Mouse (Mus musculus): Measurements from ENCODE around the gene Clrn1. TPM values are rescaled to one million over a fixed set of nuclear protein-coding genes. Genes with fewer than 3 reads are reported as not detected.

Gene Clrn1
- not detected in 2 replicates for polyA plus RNA-seq (2015; fragmentation: Nextera tagmentation; extraction: Ambion mirVana)

DNA sequence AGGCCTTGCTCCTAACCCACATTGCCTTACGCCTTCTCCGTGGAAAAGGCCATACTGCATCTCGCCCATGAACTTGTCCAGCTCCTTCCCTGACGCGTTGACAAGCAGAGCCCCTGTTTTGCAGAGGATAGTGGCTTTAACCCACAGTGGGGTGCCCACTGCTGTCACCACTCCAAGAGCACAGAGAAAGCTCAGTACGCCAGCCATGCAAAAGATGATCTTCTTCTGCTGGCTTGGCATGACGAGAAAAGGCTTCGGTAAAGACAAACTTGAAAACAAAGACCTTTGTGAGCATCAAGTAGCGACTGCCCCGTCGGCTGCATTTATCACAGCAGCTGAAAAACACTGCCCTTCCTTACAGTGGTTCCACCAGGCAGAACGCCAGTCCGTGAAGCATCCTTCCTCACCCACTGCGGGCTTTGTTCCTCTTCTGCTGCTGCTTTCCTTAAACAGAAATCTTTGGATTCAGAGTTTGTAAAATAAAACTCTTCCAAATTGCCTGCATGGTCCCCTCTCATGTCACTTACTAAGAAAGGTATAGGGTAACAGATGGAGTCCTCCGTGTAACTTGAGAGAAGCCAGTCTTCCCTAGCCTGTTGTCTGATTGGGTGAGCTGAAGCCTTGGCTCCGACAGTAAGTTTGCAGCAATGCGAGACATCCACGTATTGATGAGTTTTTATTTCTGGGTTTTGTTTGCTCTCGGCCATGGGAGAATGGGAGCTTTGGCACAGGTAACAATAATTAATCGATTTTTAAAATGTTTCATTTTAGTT, at the start of gene Clrn1:
Gene Clrn1 (minus strand): TSS at position 540 of the 773 bp plus-strand sequence.
- 67% methylated on average over 20 of the region's 20 CpGs for WGBS (ENCODE audit: insufficient replicate concordance)
- H3K4me2 ChIP-seq = no peak within 1 kb of the TSS
- H3K27me3 ChIP-seq = no peaks in the 10 kb centered on the region
- H3K4me3 ChIP-seq (replicated peaks) = no peak within 1 kb of the TSS
- no peak within 1 kb of the TSS for H3K27ac ChIP-seq (replicated peaks)
- no peaks in the 10 kb centered on the region for H3K4me1 ChIP-seq (replicated peaks)
- no peak within 1 kb of the TSS for H3K9ac ChIP-seq
- H3K36me3 ChIP-seq (replicated peaks) = no peaks in the 10 kb centered on the region
- no peak for ATAC-seq (ENCODE audit: insufficient read depth)
- no peaks in the 10 kb centered on the region for H3K9me3 ChIP-seq (replicated peaks)

GRCm38 (mm10) chr3:58924027-58924426, 38.9 kb upstream of the Clrn1 start:
- H3K9me3 ChIP-seq (replicated peaks) = no peaks in the 10 kb centered on the region
- no peak overlapping the region for H3K9ac ChIP-seq
- H3K4me1 ChIP-seq (replicated peaks) = no peaks in the 10 kb centered on the region
- ATAC-seq (ENCODE audit: insufficient read depth) = no peak
- 64% methylated on average over 7 of the region's 7 CpGs for WGBS (ENCODE audit: insufficient replicate concordance)
- H3K27me3 ChIP-seq = no peaks in the 10 kb centered on the region
- no peak overlapping the region for H3K27ac ChIP-seq (replicated peaks)
- H3K4me3 ChIP-seq (replicated peaks) = no peak overlapping the region
- H3K4me2 ChIP-seq = no peak overlapping the region
- H3K36me3 ChIP-seq (replicated peaks) = no peaks in the 10 kb centered on the region

DNA sequence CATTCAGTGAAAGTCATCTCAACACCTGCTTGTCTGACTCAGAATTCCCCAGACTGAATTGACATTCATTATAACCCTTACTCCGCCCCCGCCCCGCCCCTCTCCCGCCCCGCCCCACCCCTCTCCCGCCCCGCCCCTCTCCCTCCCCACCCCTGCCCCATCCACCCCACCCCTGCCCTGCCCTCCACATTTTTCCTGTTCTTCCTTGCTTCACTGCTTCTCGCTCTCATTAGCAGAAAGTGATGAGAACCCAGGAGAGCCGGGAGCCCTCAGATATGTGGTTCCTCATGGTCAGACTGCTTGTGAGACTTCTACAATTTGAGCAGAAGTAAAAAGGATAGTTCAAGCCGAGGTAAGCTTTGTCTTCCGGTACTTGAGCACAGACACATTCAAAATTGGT, 38.0 kb upstream of the Clrn1 start:
- Histone ChIP-seq H3K9ac (no peak overlapping the region), H3K4me3 (replicated peaks) (no peak overlapping the region)

DNA sequence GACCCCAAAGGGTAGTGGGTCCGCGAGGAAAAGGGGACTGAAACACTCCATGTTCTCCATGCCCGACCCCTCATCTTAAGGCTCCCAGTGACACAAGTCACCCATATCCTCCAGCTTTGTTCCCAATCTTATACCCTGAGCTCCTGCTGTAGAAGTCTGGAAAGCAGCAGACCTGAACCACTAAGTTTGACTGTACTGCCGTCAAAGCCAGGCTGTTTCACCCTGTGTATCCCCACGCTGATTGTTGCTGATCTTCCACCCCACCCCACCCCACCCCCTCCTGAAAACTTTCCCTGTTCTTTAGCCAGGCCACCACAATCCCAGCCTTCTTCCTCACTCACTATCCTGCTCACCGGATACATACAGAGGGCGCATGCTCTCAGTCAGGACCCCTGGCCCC, 37.5 kb upstream of the Clrn1 start:
- no peak overlapping the region for H3K27ac ChIP-seq (replicated peaks)
- no peak overlapping the region for H3K4me2 ChIP-seq
- no peaks in the 10 kb centered on the region for H3K4me1 ChIP-seq (replicated peaks)
- no peaks in the 10 kb centered on the region for H3K36me3 ChIP-seq (replicated peaks)
- no peak for ATAC-seq (ENCODE audit: insufficient read depth)
- WGBS (ENCODE audit: insufficient replicate concordance) = 74% methylated on average over 7 of the region's 7 CpGs
- H3K9me3 ChIP-seq (replicated peaks) = no peaks in the 10 kb centered on the region
- H3K4me3 ChIP-seq (replicated peaks) = no peak overlapping the region
- H3K27me3 ChIP-seq = no peaks in the 10 kb centered on the region
- H3K9ac ChIP-seq = no peak overlapping the region

More for the DNA sequence above, 38.0 kb upstream of the Clrn1 start:
- Histone ChIP-seq H3K27me3 (no peaks in the 10 kb centered on the region), H3K36me3 (replicated peaks) (no peaks in the 10 kb centered on the region), H3K4me1 (replicated peaks) (no peaks in the 10 kb centered on the region), H3K4me2 (no peak overlapping the region), H3K27ac (replicated peaks) (no peak overlapping the region), H3K9me3 (replicated peaks) (no peaks in the 10 kb centered on the region)
- WGBS (ENCODE audit: insufficient replicate concordance) = 55% methylated on average over 9 of the region's 11 CpGs
- ATAC-seq (ENCODE audit: insufficient read depth) = no peak

- no peak overlapping the region for H3K4me2 ChIP-seq
- 36% methylated on average over 5 of the region's 5 CpGs for WGBS (ENCODE audit: insufficient replicate concordance)
- no peaks in the 10 kb centered on the region for H3K9me3 ChIP-seq (replicated peaks)
- H3K4me3 ChIP-seq (replicated peaks) = no peak overlapping the region
- no peak overlapping the region for H3K27ac ChIP-seq (replicated peaks)
- H3K36me3 ChIP-seq (replicated peaks) = no peaks in the 10 kb centered on the region
- H3K9ac ChIP-seq = no peak overlapping the region
- no peaks in the 10 kb centered on the region for H3K27me3 ChIP-seq
- no peaks in the 10 kb centered on the region for H3K4me1 ChIP-seq (replicated peaks)
- no peak for ATAC-seq (ENCODE audit: insufficient read depth)
Observed at GRCm38 (mm10) chr3:58921316-58921715, 36.2 kb upstream of the Clrn1 start.

GRCm38 (mm10) chr3:58904656-58905055, 19.5 kb upstream of the Clrn1 start:
- no peak for ATAC-seq (ENCODE audit: insufficient read depth)
- WGBS (ENCODE audit: insufficient replicate concordance) = 53% methylated on average over 2 of the region's 2 CpGs

DNA sequence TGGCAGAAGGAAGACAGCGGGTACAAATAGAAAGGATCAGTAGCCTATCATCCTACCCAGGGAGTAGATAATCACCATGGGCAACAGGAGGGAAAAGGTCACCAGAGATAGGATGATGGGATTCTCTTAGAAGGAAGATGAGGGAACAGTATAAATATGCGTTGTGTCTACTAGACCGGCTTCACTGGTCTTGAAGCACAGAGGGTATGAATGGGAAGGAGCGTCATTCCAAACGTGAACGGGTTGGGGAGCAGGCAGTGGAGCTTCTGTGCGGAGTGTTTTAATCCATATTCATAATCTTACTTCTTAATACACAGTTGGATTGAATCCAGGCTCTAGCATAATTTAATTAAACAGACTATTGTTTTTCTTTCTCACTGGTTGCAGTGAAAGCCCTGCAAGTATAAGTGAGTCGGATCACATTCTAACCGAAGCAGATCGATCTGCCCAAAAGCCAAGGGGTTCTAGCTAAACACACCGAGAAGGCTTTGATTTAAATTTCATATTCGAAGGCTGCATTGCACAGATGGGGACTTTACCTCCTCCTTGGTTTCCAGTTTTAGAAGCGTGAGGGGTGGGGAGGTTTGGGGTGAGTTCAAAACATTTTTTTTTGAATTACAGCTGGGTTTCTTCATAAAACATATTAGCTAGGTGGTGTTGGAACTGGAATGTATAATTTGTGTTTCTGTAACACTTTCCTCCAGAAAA, 17.1 kb upstream of the Clrn1 start:
- no peak overlapping the region for H3K9ac ChIP-seq
- no peaks in the 10 kb centered on the region for H3K4me1 ChIP-seq (replicated peaks)
- 74% methylated on average over 13 of the region's 13 CpGs for WGBS (ENCODE audit: insufficient replicate concordance)
- no peaks in the 10 kb centered on the region for H3K36me3 ChIP-seq (replicated peaks)
- H3K4me3 ChIP-seq (replicated peaks) = no peak overlapping the region
- H3K27ac ChIP-seq (replicated peaks) = no peak overlapping the region
- H3K4me2 ChIP-seq = no peak overlapping the region
- H3K27me3 ChIP-seq = no peaks in the 10 kb centered on the region
- ATAC-seq (ENCODE audit: insufficient read depth) = no peak
- H3K9me3 ChIP-seq (replicated peaks) = no peaks in the 10 kb centered on the region

More at GRCm38 (mm10) chr3:58904656-58905055, 19.5 kb upstream of the Clrn1 start:
- Histone ChIP-seq H3K27me3 (no peaks in the 10 kb centered on the region), H3K9me3 (replicated peaks) (no peaks in the 10 kb centered on the region), H3K9ac (no peak overlapping the region), H3K4me2 (no peak overlapping the region), H3K27ac (replicated peaks) (no peak overlapping the region), H3K4me1 (replicated peaks) (no peaks in the 10 kb centered on the region), H3K36me3 (replicated peaks) (no peaks in the 10 kb centered on the region), H3K4me3 (replicated peaks) (no peak overlapping the region)

DNA sequence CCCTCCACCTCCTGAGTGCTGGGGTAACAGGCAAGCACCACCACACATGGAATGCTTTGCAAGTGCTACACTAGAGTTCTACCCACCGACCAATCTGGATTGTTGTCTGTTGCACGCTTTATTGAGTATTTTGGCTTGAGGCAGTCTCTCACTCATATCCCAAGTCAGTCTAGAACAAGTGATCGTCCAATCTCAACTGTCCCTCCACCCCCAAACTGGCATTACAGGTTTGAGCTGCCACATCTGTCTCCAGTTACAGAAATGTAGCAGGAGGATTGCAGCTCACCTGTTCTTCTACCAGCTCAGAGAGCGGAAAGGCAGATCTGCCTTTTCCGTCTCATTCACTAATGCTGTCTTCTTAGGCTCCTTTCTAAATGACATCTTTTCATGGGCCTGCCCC, 10.0 kb upstream of the Clrn1 start:
- WGBS (ENCODE audit: insufficient replicate concordance) = 68% methylated on average over 5 of the region's 5 CpGs
- Histone ChIP-seq H3K9me3 (replicated peaks) (no peaks in the 10 kb centered on the region), H3K36me3 (replicated peaks) (no peaks in the 10 kb centered on the region), H3K27ac (replicated peaks) (no peak overlapping the region), H3K4me1 (replicated peaks) (no peaks in the 10 kb centered on the region), H3K4me2 (no peak overlapping the region), H3K4me3 (replicated peaks) (no peak overlapping the region), H3K27me3 (no peaks in the 10 kb centered on the region), H3K9ac (no peak overlapping the region)
- no peak for ATAC-seq (ENCODE audit: insufficient read depth)

DNA sequence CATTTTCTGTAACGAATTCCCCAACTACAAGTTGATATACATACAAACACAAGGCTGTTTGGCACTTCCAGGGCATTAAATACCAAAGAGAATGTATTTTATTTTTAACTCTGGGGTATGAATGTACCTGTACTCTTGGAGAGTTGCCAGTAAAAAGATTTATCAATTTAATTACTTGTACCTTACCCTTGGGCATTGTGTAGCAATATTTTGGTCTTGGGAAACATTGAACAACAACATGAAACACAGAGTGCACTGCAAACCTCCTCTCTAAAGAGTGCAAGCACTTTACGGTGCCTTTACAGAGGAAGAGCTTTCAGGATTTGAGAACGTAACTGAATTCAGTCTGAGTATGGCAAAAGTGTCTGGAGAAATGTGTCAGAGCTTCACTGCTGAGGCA, 9.4 kb upstream of the Clrn1 start:
- no peak for ATAC-seq (ENCODE audit: insufficient read depth)
- Histone ChIP-seq H3K27me3 (no peaks in the 10 kb centered on the region), H3K9ac (no peak overlapping the region), H3K36me3 (replicated peaks) (no peaks in the 10 kb centered on the region), H3K4me1 (replicated peaks) (no peaks in the 10 kb centered on the region), H3K27ac (replicated peaks) (no peak overlapping the region), H3K9me3 (replicated peaks) (no peaks in the 10 kb centered on the region), H3K4me3 (replicated peaks) (no peak overlapping the region), H3K4me2 (no peak overlapping the region)
- 62% methylated on average over 3 of the region's 3 CpGs for WGBS (ENCODE audit: insufficient replicate concordance)

GRCm38 (mm10) chr3:58889670-58890069, 4.5 kb upstream of the Clrn1 start:
- WGBS (ENCODE audit: insufficient replicate concordance) = 64% methylated on average over 3 of the region's 3 CpGs
- ATAC-seq (ENCODE audit: insufficient read depth) = no peak
- Histone ChIP-seq H3K4me2 (no peak overlapping the region), H3K4me1 (replicated peaks) (no peaks in the 10 kb centered on the region), H3K9ac (no peak overlapping the region), H3K4me3 (replicated peaks) (no peak overlapping the region), H3K27ac (replicated peaks) (no peak overlapping the region), H3K27me3 (no peaks in the 10 kb centered on the region), H3K36me3 (replicated peaks) (no peaks in the 10 kb centered on the region), H3K9me3 (replicated peaks) (no peaks in the 10 kb centered on the region)

GRCm38 (mm10) chr3:58888131-58888715, 3.1 kb upstream of the Clrn1 start:
- Histone ChIP-seq H3K27me3 (no peaks in the 10 kb centered on the region), H3K9me3 (replicated peaks) (no peaks in the 10 kb centered on the region), H3K4me2 (no peak overlapping the region), H3K4me1 (replicated peaks) (no peaks in the 10 kb centered on the region), H3K4me3 (replicated peaks) (no peak overlapping the region), H3K36me3 (replicated peaks) (no peaks in the 10 kb centered on the region), H3K9ac (no peak overlapping the region), H3K27ac (replicated peaks) (no peak overlapping the region)
- 70% methylated on average over 7 of the region's 7 CpGs for WGBS (ENCODE audit: insufficient replicate concordance)
- ATAC-seq (ENCODE audit: insufficient read depth) = no peak

Measured in liver, embryonic 15.5 days (tissue).